Mouse (Mus musculus): ENCODE results near the gene Rpgr. TPM values are rescaled to one million over a fixed set of nuclear protein-coding genes. Genes with fewer than 3 reads are reported as not detected.

Rpgr gene
- total RNA-seq (2014; fragmentation: Nextera tagmentation) (7.6 and 9.1 TPM in 2 replicates), total RNA-seq (2017) (8.7 and 11.4 TPM in 2 replicates)

GRCm38 (mm10) chrX:10216410-10216949 is at the start of gene Rpgr:
Gene Rpgr (minus strand): TSS chrX:10216920.
- ATAC-seq (replicated peaks; ENCODE audit: poor library complexity, severe bottlenecking), result peak; percentile 100

DNA sequence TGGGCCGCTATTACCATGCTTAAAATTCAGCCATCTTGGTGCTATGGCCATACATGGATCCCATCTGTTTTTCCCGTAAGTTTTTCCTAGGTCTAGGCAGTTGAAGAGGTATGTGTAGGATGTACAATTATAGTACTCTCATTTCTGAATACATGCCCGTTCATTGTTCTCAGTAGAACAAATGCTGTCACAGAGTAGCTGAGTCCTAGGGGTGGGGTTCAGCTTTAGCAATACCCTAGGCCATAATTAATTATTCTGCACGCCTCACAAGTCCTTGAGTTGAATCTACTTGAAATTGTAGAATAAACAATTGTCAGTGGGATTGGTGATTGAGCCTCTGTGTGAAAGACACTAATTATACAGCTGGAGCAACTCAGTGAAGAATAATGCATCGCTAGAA is 41.5 kb upstream of the Rpgr start:
- ATAC-seq (replicated peaks; ENCODE audit: poor library complexity, severe bottlenecking), result no peak

- ATAC-seq (replicated peaks; ENCODE audit: poor library complexity, severe bottlenecking), result no peak
These were observed 41.1 kb upstream of the Rpgr start for GRCm38 (mm10) chrX:10257774-10258173.

DNA sequence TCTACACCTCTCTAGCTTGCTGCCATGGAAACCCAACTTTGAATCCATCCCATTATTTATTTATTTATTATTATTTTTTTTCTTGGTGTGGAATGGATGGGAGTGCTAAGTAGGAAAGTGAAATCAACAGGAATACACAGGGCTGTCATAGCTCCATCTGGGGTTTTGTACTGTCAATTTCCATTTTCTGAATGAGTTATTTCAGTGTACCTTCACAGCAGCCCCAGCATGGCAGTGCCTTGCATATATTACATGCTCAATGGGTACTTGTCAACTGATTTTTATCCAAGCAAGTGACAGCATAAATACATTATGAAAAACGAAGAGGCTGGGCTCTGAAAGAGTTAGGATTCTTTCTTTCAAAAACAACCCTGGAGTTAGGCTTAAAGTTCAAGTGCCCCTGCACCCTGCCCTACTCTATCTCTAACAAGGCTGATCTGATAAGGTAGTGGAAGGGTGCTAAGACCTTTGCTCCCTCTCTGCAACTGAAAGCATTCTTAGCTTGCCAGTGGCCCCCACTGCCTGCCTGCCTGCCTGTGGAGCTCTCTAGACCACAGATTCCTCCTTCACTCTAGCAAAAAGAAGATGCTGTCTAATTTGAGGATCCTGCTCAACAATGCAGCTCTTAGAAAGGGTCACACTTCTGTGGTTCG is 35.3 kb upstream of the Rpgr start, which contains the start of gene Otc:
TSS of gene Otc (plus strand) at position 454 of the 653 bp plus-strand sequence.
- ATAC-seq (replicated peaks; ENCODE audit: poor library complexity, severe bottlenecking), result no peak

GRCm38 (mm10) chrX:10251357-10251756 is 34.6 kb upstream of the Rpgr start:
- ATAC-seq (replicated peaks; ENCODE audit: poor library complexity, severe bottlenecking), result no peak

DNA sequence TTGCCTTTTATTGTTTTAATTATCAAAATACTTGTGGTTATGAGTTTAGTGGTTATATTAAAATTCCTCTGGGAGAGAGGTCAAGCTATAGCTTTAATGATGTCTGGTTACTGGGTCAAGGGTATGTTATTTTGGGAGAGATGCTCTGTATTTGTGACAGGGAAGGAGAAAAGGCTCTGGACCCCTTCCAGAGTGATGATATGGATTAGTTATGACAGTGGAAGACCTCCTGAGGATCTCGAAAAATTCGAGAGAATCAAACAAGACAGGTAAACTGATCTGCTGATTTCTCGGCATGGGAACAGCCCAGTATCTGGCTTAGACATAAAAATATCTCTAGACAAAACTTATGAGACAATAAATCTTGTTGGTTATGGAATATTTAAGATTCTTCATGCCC is 27.2 kb upstream of the Rpgr start:
- no peak for ATAC-seq (replicated peaks; ENCODE audit: poor library complexity, severe bottlenecking)

- no peak for ATAC-seq (replicated peaks; ENCODE audit: poor library complexity, severe bottlenecking)
These were observed 22.8 kb upstream of the Rpgr start for GRCm38 (mm10) chrX:10239515-10239914.

DNA sequence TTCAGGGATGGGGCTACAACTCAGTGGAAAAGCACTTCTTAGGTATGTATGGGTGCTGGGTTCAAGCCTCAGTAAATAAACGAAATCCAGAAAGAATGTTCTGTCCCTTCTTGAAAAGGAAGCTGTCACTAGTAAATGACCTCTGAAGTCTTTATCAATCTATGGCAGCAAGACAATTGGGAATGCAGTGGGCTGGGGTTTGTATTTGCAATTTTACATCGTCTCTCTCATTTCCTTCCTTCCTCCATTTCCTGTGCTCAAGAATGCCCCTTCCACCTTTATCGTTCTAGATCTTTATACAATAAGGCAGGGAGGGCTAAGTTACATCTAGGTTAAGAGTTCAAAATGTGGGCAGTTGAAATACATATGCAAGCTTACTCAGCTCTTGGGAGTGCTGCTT is 17.9 kb upstream of the Rpgr start:
- no peak for ATAC-seq (replicated peaks; ENCODE audit: poor library complexity, severe bottlenecking)

- no peak for ATAC-seq (replicated peaks; ENCODE audit: poor library complexity, severe bottlenecking)
These were observed 16.3 kb upstream of the Rpgr start for GRCm38 (mm10) chrX:10233051-10233450.

DNA sequence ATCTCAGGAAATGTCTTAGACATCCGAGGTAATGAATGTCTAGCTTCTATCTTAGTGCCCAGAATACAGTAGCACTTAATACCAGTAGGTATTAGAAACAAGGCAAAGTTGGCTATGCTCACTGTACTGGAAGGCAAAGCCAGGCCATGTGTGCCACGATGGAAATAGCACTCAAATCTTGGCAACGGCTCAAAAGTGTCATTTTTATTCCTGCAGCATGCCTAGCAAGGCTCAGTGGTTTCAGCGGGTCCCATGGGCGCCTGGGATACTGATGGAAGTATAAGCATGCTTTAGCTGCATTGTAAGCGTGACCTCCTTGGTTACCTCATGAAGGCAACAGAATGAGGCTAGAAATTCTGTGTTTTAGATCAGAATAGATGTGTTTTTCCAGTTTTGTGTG is 2.6 kb upstream of the Rpgr start:
- ATAC-seq (replicated peaks; ENCODE audit: poor library complexity, severe bottlenecking), result no peak

DNA sequence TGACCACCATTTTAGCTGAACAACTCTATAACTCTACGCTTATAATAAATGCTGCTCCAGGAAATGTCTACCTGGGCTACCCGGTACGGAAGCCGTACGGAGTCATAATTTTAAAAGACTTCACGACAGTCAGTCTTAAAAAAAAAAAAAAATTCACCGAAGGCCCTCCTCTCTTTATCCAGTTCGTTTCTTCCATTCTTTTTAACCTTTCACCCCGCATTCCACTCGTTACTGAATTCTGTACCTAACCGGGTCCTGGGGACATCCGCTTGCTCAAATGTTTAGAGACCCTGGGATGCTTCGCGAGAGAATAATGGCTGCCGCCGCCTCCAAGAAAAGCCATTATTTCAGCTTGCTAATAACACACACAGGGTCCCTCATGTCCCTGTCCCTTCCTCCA is 748 bp downstream of the Rpgr start:
- ATAC-seq (replicated peaks; ENCODE audit: poor library complexity, severe bottlenecking), result peak; percentile 26; the same call in 1 of the 2 replicates

DNA sequence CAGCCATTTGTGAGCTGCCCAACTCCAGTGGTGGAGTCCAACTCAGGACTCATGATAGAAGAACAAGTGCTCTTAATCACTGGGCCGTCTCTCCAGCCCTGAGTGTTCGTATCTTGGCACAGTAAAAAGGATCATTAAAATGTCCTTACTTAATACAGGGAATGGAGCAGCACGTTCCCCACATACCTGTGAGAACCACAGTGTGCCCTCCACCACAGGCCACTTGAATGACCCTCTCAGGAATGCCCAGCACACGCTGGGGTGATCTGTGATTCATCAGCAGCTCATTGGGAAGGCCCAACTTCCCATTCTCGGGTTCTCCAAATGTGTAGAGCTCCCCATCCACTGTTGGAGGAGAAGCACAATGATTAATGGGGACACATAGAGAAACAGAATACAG is 10.8 kb downstream of the Rpgr start:
- ATAC-seq (replicated peaks; ENCODE audit: poor library complexity, severe bottlenecking), result no peak

DNA sequence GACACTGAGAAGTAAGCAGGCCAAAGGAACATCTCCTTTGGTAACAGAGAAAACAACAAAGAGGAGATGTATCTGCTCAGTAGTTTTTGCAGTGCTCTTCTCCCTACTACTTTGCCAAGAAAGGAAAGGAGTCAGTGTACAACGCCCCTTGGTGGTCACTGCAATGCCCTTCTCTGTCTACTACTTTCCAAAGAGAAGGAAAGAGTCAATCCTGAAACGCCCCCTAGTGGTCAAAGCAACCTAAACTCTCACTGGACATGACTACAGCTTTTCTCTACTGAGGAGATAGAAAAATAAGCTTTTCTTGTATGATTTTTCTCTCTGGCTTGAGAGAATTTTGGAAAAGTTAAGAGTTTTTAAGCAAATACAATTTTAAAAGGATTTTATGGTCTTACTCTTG is 15.4 kb downstream of the Rpgr start:
- ATAC-seq (replicated peaks; ENCODE audit: poor library complexity, severe bottlenecking), result no peak; the same call in 1 of the 2 replicates

DNA sequence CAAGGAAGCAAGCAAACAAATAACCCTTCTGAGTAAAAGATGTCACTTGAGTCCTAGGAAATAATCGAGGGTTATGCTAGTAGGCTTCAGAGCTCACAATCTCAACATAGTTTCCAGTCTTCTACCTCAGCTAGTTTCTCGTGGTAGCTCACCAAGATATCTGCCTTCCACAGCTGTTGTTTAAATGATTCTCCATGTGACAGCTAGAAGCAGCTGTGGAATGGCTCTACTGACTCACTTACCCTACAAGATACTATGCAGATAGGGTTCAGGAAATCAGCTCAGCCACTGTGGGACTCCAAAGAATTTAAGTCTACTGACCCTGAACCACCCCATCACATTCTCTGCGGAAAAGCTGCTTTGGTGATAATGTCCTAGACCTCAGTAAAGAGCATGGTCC is 64.3 kb downstream of the Rpgr start:
- no peak for ATAC-seq (replicated peaks; ENCODE audit: poor library complexity, severe bottlenecking)

DNA sequence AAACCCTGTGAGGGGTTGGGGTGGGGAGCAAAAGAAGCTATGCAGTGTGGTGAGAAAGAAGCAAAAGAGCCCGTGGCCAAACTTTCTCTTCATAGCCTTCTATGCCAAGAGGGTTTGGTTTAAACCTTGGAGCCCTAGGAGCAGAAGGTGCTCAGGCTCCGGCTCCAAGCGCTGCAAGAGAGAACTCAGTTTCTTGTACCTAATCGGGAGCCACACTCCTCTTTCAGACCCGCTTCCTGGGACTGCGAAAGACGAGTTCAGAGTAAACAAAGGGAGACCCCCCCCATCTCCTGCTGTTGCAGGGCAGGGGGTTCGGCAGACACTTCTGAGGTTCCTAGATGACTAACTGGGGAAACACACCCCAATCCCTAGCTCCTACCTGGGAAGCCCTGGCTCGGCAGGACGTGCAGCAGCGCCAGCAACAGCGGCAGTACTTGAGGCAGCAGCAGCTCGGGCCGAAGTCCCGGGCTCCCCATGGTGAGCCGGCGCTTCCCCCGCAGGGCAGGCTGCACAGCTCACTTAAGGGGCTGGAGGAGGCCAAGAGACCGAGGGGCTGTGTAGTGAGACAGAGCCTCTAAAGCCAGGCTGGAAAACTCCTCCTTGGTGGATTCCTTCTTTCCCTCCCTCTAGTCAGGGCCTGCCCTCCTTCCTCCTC is 99.5 kb downstream of the Rpgr start, which contains the start of gene Srpx:
TSS of gene Srpx (minus strand) at position 645 of the 655 bp plus-strand sequence.
- no peak for ATAC-seq (replicated peaks; ENCODE audit: poor library complexity, severe bottlenecking)

- no peak for ATAC-seq (replicated peaks; ENCODE audit: poor library complexity, severe bottlenecking)
These were observed 100.9 kb downstream of the Rpgr start for GRCm38 (mm10) chrX:10115780-10116179.

DNA sequence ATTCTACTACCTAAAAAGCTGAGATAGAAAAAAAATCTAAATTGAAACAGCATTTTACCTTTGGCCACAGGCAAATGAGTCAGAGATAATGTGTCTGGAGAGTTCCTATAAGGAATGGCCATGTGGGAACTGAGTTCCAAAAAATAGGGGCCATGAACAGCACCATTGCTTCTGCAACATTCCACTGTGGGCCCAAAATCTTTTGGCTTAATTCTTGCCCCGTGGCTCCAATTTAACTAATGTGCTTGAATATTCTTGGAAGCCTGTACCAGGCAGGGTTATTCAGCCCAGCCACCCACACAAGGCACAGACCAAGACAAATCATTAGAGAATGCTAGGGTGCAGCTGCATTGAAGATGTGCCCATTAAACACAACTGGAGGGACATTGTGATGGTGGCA is 106.0 kb downstream of the Rpgr start:
- ATAC-seq (replicated peaks; ENCODE audit: poor library complexity, severe bottlenecking), result no peak

DNA sequence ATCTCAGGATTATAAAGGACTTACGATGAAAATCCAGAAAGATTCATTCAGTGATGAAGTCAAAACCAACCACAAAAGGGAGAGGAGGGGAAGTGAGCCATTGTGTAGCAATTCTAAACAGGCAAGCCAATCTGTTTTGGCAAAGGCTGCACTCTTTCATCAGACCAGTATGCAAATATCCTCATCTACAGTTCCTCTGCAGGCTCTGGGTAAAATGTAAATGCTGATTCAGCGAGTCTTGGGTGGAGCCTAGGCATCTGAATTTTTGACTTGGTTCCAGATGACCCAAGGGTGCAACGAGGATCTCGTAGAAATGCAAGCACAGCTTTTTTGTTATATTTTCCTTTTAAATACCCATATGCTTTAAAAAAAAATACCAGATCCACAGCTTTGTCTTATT is 108.2 kb downstream of the Rpgr start:
- ATAC-seq (replicated peaks; ENCODE audit: poor library complexity, severe bottlenecking), result peak; percentile 97

- ATAC-seq (replicated peaks; ENCODE audit: poor library complexity, severe bottlenecking), result no peak
These were observed 111.2 kb downstream of the Rpgr start for GRCm38 (mm10) chrX:10105475-10105874.

DNA sequence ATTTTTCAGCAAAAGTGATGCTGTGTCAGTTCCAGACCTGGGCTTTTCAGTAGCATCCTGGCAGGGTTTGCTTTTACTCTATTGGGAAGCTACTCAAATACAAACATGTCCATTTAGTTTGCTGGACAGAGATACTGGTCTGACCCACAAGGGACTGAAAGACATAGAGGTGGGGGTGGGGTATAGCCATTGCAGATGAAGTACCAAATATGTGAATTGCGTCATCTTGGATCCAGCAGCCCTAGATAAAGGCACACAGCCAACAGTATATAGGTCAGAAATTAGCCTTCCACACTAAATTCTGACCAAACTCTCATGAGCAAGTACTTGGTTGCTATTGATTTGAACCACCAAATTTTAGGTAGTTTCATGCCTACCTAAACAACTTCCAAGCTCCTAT is 114.0 kb downstream of the Rpgr start:
- ATAC-seq (replicated peaks; ENCODE audit: poor library complexity, severe bottlenecking), result no peak

DNA sequence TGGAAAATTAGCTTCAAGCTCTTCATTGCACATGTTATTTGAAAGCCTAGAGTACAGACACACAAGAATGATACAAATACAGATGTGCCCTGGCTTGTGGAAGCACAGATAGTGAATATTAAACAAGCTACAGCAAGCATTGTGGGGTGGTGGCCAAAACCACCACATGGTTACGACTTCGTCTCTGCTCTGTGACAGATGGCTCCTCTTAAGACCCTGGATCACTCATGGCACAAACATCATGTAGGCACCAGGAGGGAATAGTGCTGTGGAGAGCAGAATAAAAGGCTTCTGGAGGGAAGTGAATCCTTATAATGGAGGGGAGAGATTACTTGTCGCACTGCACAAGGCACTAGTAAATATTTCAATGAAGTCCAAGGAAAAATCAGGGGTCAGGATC is 120.9 kb downstream of the Rpgr start:
- no peak for ATAC-seq (replicated peaks; ENCODE audit: poor library complexity, severe bottlenecking)

- no peak for ATAC-seq (replicated peaks; ENCODE audit: poor library complexity, severe bottlenecking)
These were observed 136.3 kb downstream of the Rpgr start for GRCm38 (mm10) chrX:10080385-10080784.
